Mouse (Mus musculus) small intestine, adult 2 months (tissue): ENCODE results near the gene Mrpl44. TPM values are rescaled to one million over a fixed set of nuclear protein-coding genes. Genes with fewer than 3 reads are reported as not detected.

Source experiments
- H3K27ac ChIP-seq: fragments of 200-500 bp; 2 replicates; pipeline ENCODE4 v1.5.1; 2012; ENCODE audit warnings: low read depth, low read length, control low read depth, inconsistent platforms; ENCODE audit not compliant: insufficient read depth
- H3K27me3 ChIP-seq: fragments of 200-500 bp; 2 replicates; pipeline ENCODE4 v1.6.1; 2012; ENCODE audit warnings: mild to moderate bottlenecking, moderate library complexity, low read length, inconsistent platforms; ENCODE audit not compliant: control insufficient read depth, insufficient read depth
- H3K36me3 ChIP-seq: fragments of 200-500 bp; 2 replicates; pipeline ENCODE4 v1.6.1; 2012; ENCODE audit warnings: mild to moderate bottlenecking, low read length, control low read depth, inconsistent platforms; ENCODE audit not compliant: control insufficient read depth, insufficient read depth
- H3K4me1 ChIP-seq: fragments of 200-500 bp; 2 replicates; pipeline ENCODE4 v1.6.1; 2012; ENCODE audit warnings: low read length, inconsistent platforms, mixed read lengths; ENCODE audit not compliant: control insufficient read depth, insufficient read depth, insufficient read length
- H3K4me3 ChIP-seq: fragments of 200-500 bp; 2 replicates; pipeline ENCODE4 v1.5.1; 2012; ENCODE audit warnings: low read depth, mild to moderate bottlenecking, control low read depth, inconsistent platforms, low read length, moderate library complexity
- CTCF ChIP-seq: fragments of 200-500 bp; IDR thresholded peaks from 2 replicates; pipeline ENCODE4 v1.5.1; 2012; ENCODE audit warnings: low read depth, mild to moderate bottlenecking, control low read depth, inconsistent platforms, low read length, moderate library complexity, mixed read lengths; ENCODE audit not compliant: insufficient replicate concordance, insufficient read length; ENCODE audit errors: extremely low read depth
- POLR2A ChIP-seq: fragments of 200-500 bp; IDR thresholded peaks from 2 replicates; pipeline ENCODE4 v1.6.1; 2012; ENCODE audit warnings: low read depth, mild to moderate bottlenecking, control low read depth, inconsistent platforms, low read length, moderate library complexity
- WGBS: fragments of 180-500 bp; shearing (Covaris S2); methylation state at CpG from one replicate; pipeline ENCODE4 v1.1.7; 2018; 5-methylcytosine and 5-hydroxymethylcytosine counted together
- polyA plus RNA-seq: library from polyadenylated mRNA; depleted of rRNA; stranded (reverse); fragments of >200 nt; gene quantifications from 2 replicates; pipeline ENCODE4 v1.2.3, GENCODE M21; 2012; rRNA removed

The Mrpl44 gene
- polyA plus RNA-seq, 1 experiment, result 4.9 TPM

GRCm38 (mm10) chr1:79822806-79823525, 47.1 kb downstream of the Mrpl44 start:
- Histone ChIP-seq H3K36me3 (no peaks in the 10 kb centered on the region), H3K4me1 (no peaks in the 10 kb centered on the region), H3K27me3 (no peaks in the 10 kb centered on the region), H3K4me3 (no peak overlapping the region), H3K27ac (no peak overlapping the region)
- 53% methylated on average over 13 of the region's 13 CpGs for WGBS
- TF ChIP-seq CTCF (no peak), POLR2A (no peak)

- Histone ChIP-seq H3K4me3 (no peak overlapping the region; the same call in 1 of the 2 replicates), H3K4me1 (no peaks in the 10 kb centered on the region), H3K27me3 (no peaks in the 10 kb centered on the region), H3K36me3 (no peaks in the 10 kb centered on the region), H3K27ac (peak overlapping the region; percentile 57; the same call in 1 of the 2 replicates)
- no peak for TF ChIP-seq CTCF
- no peak for TF ChIP-seq POLR2A
- 44% methylated on average over 14 of the region's 14 CpGs for WGBS
Measured at GRCm38 (mm10) chr1:79823951-79824633, 48.3 kb downstream of the Mrpl44 start.

Other genes with a start within 250 kb of the Mrpl44 start
- 26.4 and 35.8 TPM in 2 replicates for gene Ap1s3, start 104.0 kb upstream of the Mrpl44 start, polyA plus RNA-seq
- gene Wdfy1, start 125 bp downstream of the Mrpl44 start, polyA plus RNA-seq, result 31.5 and 68.7 TPM in 2 replicates
- 2.2 and 4.4 TPM in 2 replicates for gene Serpine2, start 85.2 kb downstream of the Mrpl44 start, polyA plus RNA-seq